Mouse (Mus musculus): ENCODE measurements around the gene Tbc1d13. TPM values are rescaled to one million over a fixed set of nuclear protein-coding genes. Genes with fewer than 3 reads are reported as not detected.

The Tbc1d13 gene
- total and polyA plus RNA-seq, 3 experiments = 25.9 to 36.8 (median 32.1) TPM

DNA sequence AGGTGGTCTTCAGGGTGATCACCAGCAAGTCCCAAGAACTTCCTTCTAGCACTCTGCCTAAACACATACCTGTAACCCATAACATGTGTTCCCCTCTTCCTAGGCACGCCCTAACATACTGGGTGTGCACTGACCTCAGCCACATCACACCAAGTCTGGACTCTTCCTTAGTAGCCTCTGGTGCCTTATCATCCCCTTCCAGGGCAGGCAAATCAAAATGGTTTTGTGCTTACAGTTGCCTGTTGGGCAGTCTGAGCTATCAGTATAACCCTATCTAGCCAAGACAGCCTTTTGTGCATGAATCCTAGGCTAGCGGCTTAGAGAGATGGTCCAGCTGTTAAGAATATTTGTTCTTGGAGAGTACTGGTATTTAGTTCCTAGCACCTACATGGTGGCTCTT is 22.0 kb upstream of the Tbc1d13 start:
- H3K27me3 ChIP-seq (replicated peaks) = no peaks in the 10 kb centered on the region
- H3K4me3 ChIP-seq (replicated peaks in 1 of 3; ENCODE audit: low read depth in 2 of 3, low read length in 2 of 3, poor library complexity in 1 of 3) = no peak overlapping the region
- DNase-seq (ENCODE audit: extremely low read depth) = no peak
- dilution Hi-C loops (cut with MboI; ENCODE audit: extremely low pct_ligation_motif_present, extremely low pct_unique_long_range_greater_than_20kb, low sequenced_read_pairs) = no loop called here
- H3K36me3 ChIP-seq (replicated peaks in 1 of 2; ENCODE audit: control insufficient read depth in 1 of 2, insufficient read depth in 1 of 2, low read length in 1 of 2) = peaks cover 43 to 78% of the 10 kb centered on the region in 2 experiments
- no peaks in the 10 kb centered on the region for H3K79me2 ChIP-seq (replicated peaks; ENCODE audit: control insufficient read depth, extremely low read depth, insufficient read depth, poor library complexity, severe bottlenecking)
- H3K4me2 ChIP-seq (ENCODE audit: insufficient read depth, low read depth, poor library complexity, severe bottlenecking) = no peak overlapping the region
- in situ Hi-C loops (cut with MboI; ENCODE audit: low pct_ligation_motif_present, low pct_unique_long_range_greater_than_20kb, low sequenced_read_pairs) = no loop called here
- H3K9ac ChIP-seq (ENCODE audit: insufficient read depth, low read depth) = no peak overlapping the region
- no peaks in the 10 kb centered on the region for H3K9me3 ChIP-seq (replicated peaks; ENCODE audit: low read length)
- H3K27ac ChIP-seq (ENCODE audit: insufficient read depth, low read depth) = no peak overlapping the region
- H3K4me1 ChIP-seq (ENCODE audit: control insufficient read depth in 1 of 2, insufficient read depth in 2 of 2) = no peaks in the 10 kb centered on the region
- TF ChIP-seq RCOR1 (conservative IDR thresholded peaks at IDR 0.05; ENCODE audit: low read depth, low read length) (no peak), JUN (IDR thresholded peaks at IDR 0.05; ENCODE audit: insufficient read depth, low read depth, low read length) (no peak), POLR2AphosphoS2 (IDR thresholded peaks at IDR 0.05; ENCODE audit: low read depth, low read length) (no peak), CTCF (conservative IDR thresholded peaks at IDR 0.05 in 1 of 2, IDR thresholded peaks at IDR 0.05 in 1 of 2; ENCODE audit: low read depth in 2 of 2, low read length in 2 of 2) (no peak), MXI1 (IDR thresholded peaks at IDR 0.05; ENCODE audit: low read depth, low read length) (no peak), USF1 (IDR thresholded peaks at IDR 0.05; ENCODE audit: low read depth, low read length) (no peak), ELF1 (IDR thresholded peaks at IDR 0.05; ENCODE audit: low read depth, low read length) (no peak), SMC3 (IDR thresholded peaks at IDR 0.05; ENCODE audit: low read depth, low read length) (no peak), ETS1 (conservative IDR thresholded peaks at IDR 0.05; ENCODE audit: low read depth, low read length) (no peak), MAFK (IDR thresholded peaks at IDR 0.05; ENCODE audit: insufficient replicate concordance, low read length) (no peak), ZC3H11A (IDR thresholded peaks at IDR 0.05; ENCODE audit: low read depth, low read length) (no peak), JUND (conservative IDR thresholded peaks at IDR 0.05; ENCODE audit: low read depth, low read length) (no peak), MAX (IDR thresholded peaks at IDR 0.05; ENCODE audit: low read length) (no peak), NELFE (IDR thresholded peaks at IDR 0.05; ENCODE audit: low read depth, low read length) (no peak), UBTF (IDR thresholded peaks at IDR 0.05; ENCODE audit: low read depth, low read length) (no peak), ZMIZ1 (IDR thresholded peaks at IDR 0.05; ENCODE audit: low read depth, low read length) (no peak), SIN3A (IDR thresholded peaks at IDR 0.05; ENCODE audit: low read length) (no peak), GABPA (IDR thresholded peaks at IDR 0.05; ENCODE audit: insufficient replicate concordance, low read depth, low read length) (no peak), MEF2A (IDR thresholded peaks at IDR 0.05; ENCODE audit: borderline replicate concordance, low read depth, low read length) (no peak)

DNA sequence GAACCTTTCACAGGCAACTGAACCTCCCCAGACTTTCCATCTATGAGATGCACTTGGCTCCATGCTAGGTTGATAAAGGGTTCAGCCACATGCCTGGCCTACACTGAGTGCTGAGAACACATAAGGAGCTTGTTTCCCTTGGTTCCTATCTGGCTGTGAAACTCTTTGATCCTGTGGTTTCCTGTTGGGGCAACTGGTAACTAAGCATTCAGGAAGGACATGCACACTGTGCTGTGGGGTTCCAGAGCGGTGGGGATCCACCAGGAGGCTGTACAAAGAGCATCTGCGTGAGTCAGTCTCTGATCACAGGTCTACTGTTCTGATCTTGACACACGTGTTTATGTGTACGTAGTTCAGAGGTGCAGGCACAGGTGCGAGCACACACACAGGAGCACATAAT is 21.0 kb upstream of the Tbc1d13 start:
- Histone ChIP-seq H3K9ac (ENCODE audit: insufficient read depth, low read depth) (no peak overlapping the region), H3K79me2 (replicated peaks; ENCODE audit: control insufficient read depth, extremely low read depth, insufficient read depth, poor library complexity, severe bottlenecking) (no peaks in the 10 kb centered on the region), H3K27me3 (replicated peaks) (no peaks in the 10 kb centered on the region), H3K4me3 (replicated peaks in 1 of 3; ENCODE audit: low read depth in 2 of 3, low read length in 2 of 3, poor library complexity in 1 of 3) (no peak overlapping the region), H3K36me3 (replicated peaks in 1 of 2; ENCODE audit: control insufficient read depth in 1 of 2, insufficient read depth in 1 of 2, low read length in 1 of 2) (peaks cover 39 to 69% of the 10 kb centered on the region in 2 experiments), H3K4me1 (ENCODE audit: control insufficient read depth in 1 of 2, insufficient read depth in 2 of 2) (no peaks in the 10 kb centered on the region), H3K9me3 (replicated peaks; ENCODE audit: low read length) (no peaks in the 10 kb centered on the region), H3K27ac (ENCODE audit: insufficient read depth, low read depth) (no peak overlapping the region), H3K4me2 (ENCODE audit: insufficient read depth, low read depth, poor library complexity, severe bottlenecking) (no peak overlapping the region)
- TF ChIP-seq SIN3A (IDR thresholded peaks at IDR 0.05; ENCODE audit: low read length) = no peak
- TF ChIP-seq IRF4 (IDR thresholded peaks at IDR 0.05; ENCODE audit: low read depth, low read length) = no peak
- no peak for TF ChIP-seq JUN (IDR thresholded peaks at IDR 0.05; ENCODE audit: insufficient read depth, low read depth, low read length)
- no peak for TF ChIP-seq GABPA (IDR thresholded peaks at IDR 0.05; ENCODE audit: insufficient replicate concordance, low read depth, low read length)
- no peak for TF ChIP-seq ZMIZ1 (IDR thresholded peaks at IDR 0.05; ENCODE audit: low read depth, low read length)
- no peak for TF ChIP-seq E2F4 (IDR thresholded peaks at IDR 0.05; ENCODE audit: insufficient replicate concordance, low read depth, low read length)
- TF ChIP-seq ZKSCAN1 (IDR thresholded peaks at IDR 0.05; ENCODE audit: borderline replicate concordance, low read depth, low read length) = no peak
- no peak for TF ChIP-seq NRF1 (IDR thresholded peaks at IDR 0.05; ENCODE audit: low read depth, low read length)
- no peak for TF ChIP-seq ZC3H11A (IDR thresholded peaks at IDR 0.05; ENCODE audit: low read depth, low read length)
- no peak for TF ChIP-seq PAX5 (IDR thresholded peaks at IDR 0.05; ENCODE audit: low read length)
- TF ChIP-seq JUND (conservative IDR thresholded peaks at IDR 0.05; ENCODE audit: low read depth, low read length) = no peak
- TF ChIP-seq EP300 (IDR thresholded peaks at IDR 0.05; ENCODE audit: low read length) = no peak
- TF ChIP-seq TCF12 (IDR thresholded peaks at IDR 0.05; ENCODE audit: low read depth, low read length) = no peak
- no peak for TF ChIP-seq MYC (IDR thresholded peaks at IDR 0.05; ENCODE audit: low read depth, low read length)
- dilution Hi-C loops (cut with MboI; ENCODE audit: extremely low pct_ligation_motif_present, extremely low pct_unique_long_range_greater_than_20kb, low sequenced_read_pairs) (no loop called here), in situ Hi-C loops (cut with MboI; ENCODE audit: low pct_ligation_motif_present, low pct_unique_long_range_greater_than_20kb, low sequenced_read_pairs) (no loop called here)
- no peak for DNase-seq (ENCODE audit: extremely low read depth)
